Mouse (Mus musculus) hindbrain, embryonic 13.5 days (tissue): ENCODE measurements around the gene Coro2b. TPM values are rescaled to one million over a fixed set of nuclear protein-coding genes. Genes with fewer than 3 reads are reported as not detected.

Source experiments
- ATAC-seq: fragments of 200-750 bp; cut with Nextera tagmentation; 2 replicates; pipeline ENCODE4 v1.8.0; 2017; ENCODE audit warnings: moderate TSS enrichment; ENCODE audit not compliant: low FRiP score
- H3K27ac ChIP-seq: fragments of 300-500 bp; sonication (generic); 2 replicates; pipeline ENCODE4 v1.5.1; 2015; ENCODE audit warnings: inconsistent platforms, mild to moderate bottlenecking, moderate library complexity
- H3K27me3 ChIP-seq: fragments of 300-500 bp; sonication (generic); 2 replicates; pipeline ENCODE4 v1.6.1; 2015; ENCODE audit warnings: mild to moderate bottlenecking, inconsistent platforms
- H3K36me3 ChIP-seq: fragments of 300-500 bp; sonication (generic); 2 replicates; pipeline ENCODE4 v1.6.1; 2015; ENCODE audit warnings: mild to moderate bottlenecking, inconsistent platforms
- H3K4me1 ChIP-seq: fragments of 300-500 bp; sonication (generic); replicated peaks from 2 replicates; pipeline ENCODE4 v1.6.1; 2015; ENCODE audit warnings: inconsistent platforms
- H3K4me2 ChIP-seq: fragments of 300-500 bp; sonication (generic); 2 replicates; pipeline ENCODE4 v1.6.1; 2015; ENCODE audit warnings: inconsistent platforms, mild to moderate bottlenecking, moderate library complexity
- H3K4me3 ChIP-seq: fragments of 300-500 bp; sonication (generic); 2 replicates; pipeline ENCODE4 v1.5.1; 2015; ENCODE audit warnings: mild to moderate bottlenecking, inconsistent platforms
- H3K9ac ChIP-seq: fragments of 300-500 bp; sonication (generic); 2 replicates; pipeline ENCODE4 v1.6.1; 2015; ENCODE audit warnings: mild to moderate bottlenecking, inconsistent platforms
- H3K9me3 ChIP-seq: fragments of 300-500 bp; sonication (generic); 2 replicates; pipeline ENCODE4 v1.6.1; 2016; ENCODE audit warnings: inconsistent platforms
- WGBS: fragments of 180-500 bp; shearing (Covaris S2); methylation state at CpG from one replicate; pipeline ENCODE4 v1.1.7; 2015; 5-methylcytosine and 5-hydroxymethylcytosine counted together
- polyA plus RNA-seq: library from polyadenylated mRNA; unstranded; fragments of >200 nt; fragmentation: Nextera tagmentation; extraction: Ambion mirVana; gene quantifications from 2 replicates; pipeline ENCODE4 v1.2.1, GENCODE M21; 2015

Gene Coro2b
- polyA plus RNA-seq, 1 experiment from 2014 or later = 39.0 TPM

DNA sequence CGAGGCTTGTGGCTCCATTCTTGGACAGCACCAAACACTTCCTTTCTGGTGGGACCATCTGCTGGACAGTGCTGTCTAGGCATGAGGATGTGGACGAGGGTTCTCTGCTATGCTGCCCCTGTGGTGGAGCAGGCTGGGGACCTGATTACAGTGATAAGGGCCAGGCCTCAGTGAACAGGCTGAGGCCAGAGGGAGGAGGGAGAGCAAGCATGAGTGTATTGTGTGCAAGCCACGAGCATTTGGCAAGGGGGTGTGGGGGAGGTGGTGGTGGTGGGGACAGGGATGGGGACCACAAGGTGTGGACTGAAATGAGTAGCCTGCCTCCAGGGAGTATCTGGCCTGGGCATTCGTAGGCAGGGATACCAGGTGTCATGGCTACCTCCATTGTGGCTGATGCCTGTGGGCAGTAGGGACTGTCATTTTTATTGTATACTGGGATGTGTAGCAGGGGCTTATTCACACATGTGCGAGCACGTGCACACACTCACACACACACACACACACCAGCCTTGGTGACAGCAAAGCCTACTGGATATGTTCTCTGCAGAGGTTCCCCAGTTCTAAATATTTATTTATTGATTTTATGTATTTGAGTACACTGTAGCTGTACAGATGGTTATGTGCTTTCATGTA is 166.1 kb downstream of the Coro2b start:
- ATAC-seq = no peak
- peaks cover 30% of the 10 kb centered on the region for H3K36me3 ChIP-seq
- H3K27me3 ChIP-seq = no peaks in the 10 kb centered on the region
- H3K4me2 ChIP-seq = no peak overlapping the region
- H3K27ac ChIP-seq = no peak overlapping the region; the same call in 1 of the 2 replicates
- peaks cover 77% of the 10 kb centered on the region for H3K4me1 ChIP-seq
- WGBS = 73% methylated on average over 6 of the region's 6 CpGs
- no peak overlapping the region for H3K4me3 ChIP-seq
- H3K9me3 ChIP-seq = no peaks in the 10 kb centered on the region
- H3K9ac ChIP-seq = no peak overlapping the region

DNA sequence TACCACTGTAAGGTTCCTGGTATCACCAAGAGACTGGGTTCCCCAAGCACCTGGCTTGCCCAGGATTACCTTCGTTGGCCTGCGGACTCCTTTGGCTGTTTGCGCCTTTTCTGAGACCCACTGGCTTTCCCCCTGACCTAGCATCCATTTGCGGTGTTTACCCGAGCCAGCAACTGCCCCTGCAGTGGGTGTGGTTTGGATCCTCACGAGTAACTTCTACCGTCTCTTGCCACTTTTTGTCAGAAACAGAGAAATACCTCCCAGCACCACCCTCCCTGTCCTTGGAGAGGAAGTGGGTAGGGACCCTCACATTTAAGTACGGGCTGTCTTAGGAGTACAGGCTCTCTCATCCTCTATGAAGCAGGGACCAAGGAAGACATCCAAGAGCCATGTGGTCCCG is 166.7 kb downstream of the Coro2b start:
- Histone ChIP-seq H3K4me2 (no peak overlapping the region), H3K9me3 (no peaks in the 10 kb centered on the region), H3K4me3 (no peak overlapping the region), H3K36me3 (peaks cover 24% of the 10 kb centered on the region), H3K4me1 (peaks cover 83% of the 10 kb centered on the region), H3K27me3 (no peaks in the 10 kb centered on the region), H3K9ac (no peak overlapping the region), H3K27ac (no peak overlapping the region; the same call in 1 of the 2 replicates)
- ATAC-seq = no peak
- WGBS = 83% methylated on average over 9 of the region's 9 CpGs

Other genes with a start within 250 kb of the Coro2b start
- gene Anp32a, start 195.8 kb downstream of the Coro2b start, polyA plus RNA-seq = 149 and 172 TPM in 2 replicates
- 1.7 and 2.0 TPM in 2 replicates for gene Itga11, start 140.8 kb upstream of the Coro2b start, polyA plus RNA-seq